Mouse (Mus musculus) heart, postnatal 14 days (tissue): ENCODE measurements at regions not wholly inside any gene's neighbourhood (a gene's known extent, or its start where the extent isn't known, plus 50 kb on each side); places are given as distances from the start of the nearest gene placed in this dataset.
"Not testable (repeated sequence)": the region's sequence is repeated elsewhere in the genome, so short reads cannot be mapped to it uniquely, and the experiment has no call there.

Experiments used
- DNase-seq, 2 experiments: peaks; one replicate each; pipeline ENCODE4 v3.0.0; 2021 to 2022
- intact Hi-C: fragments of 180-260 bp; cut with DNase I; formaldehyde crosslinking; loops from one replicate; pipeline ENCODE4 v1.15.1; 2025

GRCm38 (mm10) chr7:64005765-64006164 is 67.0 kb upstream of the Klf13 start:
- no peak for DNase-seq
- intact Hi-C loops = no loop called here

GRCm38 (mm10) chr7:64003904-64004303 is 65.2 kb upstream of the Klf13 start:
- intact Hi-C loops = no loop called here
- DNase-seq = no peak

GRCm38 (mm10) chr7:64001611-64002111 is 62.9 kb upstream of the Klf13 start:
- DNase-seq = peak in 1 of 2 experiments; percentile 17
- intact Hi-C loops = no loop called here

- peak; percentile 17 to 40 for DNase-seq
- intact Hi-C loops = loop anchor here (5.0 kb wide), 1 partner anchor 78 kb away; no protein-coding TSS in a partner anchor
Observed at GRCm38 (mm10) chr7:63998995-63999960, 60.6 kb upstream of the Klf13 start.

- intact Hi-C loops = loop anchor here (5.0 kb wide), 1 partner anchor 79 kb away; no protein-coding TSS in a partner anchor
- DNase-seq = no peak
Observed at GRCm38 (mm10) chr7:63997997-63998396, 59.3 kb upstream of the Klf13 start.

GRCm38 (mm10) chr7:63996581-63997098 is 57.9 kb upstream of the Klf13 start:
- intact Hi-C loops = loop anchor here (5.0 kb wide), 1 partner anchor 81 kb away; no protein-coding TSS in a partner anchor
- DNase-seq = no peak

- no peak for DNase-seq
- intact Hi-C loops = loop anchor here (5.0 kb wide), 1 partner anchor 82 kb away; no protein-coding TSS in a partner anchor
Observed at GRCm38 (mm10) chr7:63995255-63995980, 56.7 kb upstream of the Klf13 start.

- DNase-seq = not testable (repeated sequence)
- intact Hi-C loops = loop anchor here (5.0 kb wide), 1 partner anchor 83 kb away; no protein-coding TSS in a partner anchor
Observed at GRCm38 (mm10) chr7:63994769-63995168, 56.1 kb upstream of the Klf13 start.

- intact Hi-C loops = no loop called here
- DNase-seq = no peak
Observed at GRCm38 (mm10) chr7:63992155-63992554, 53.4 kb upstream of the Klf13 start.

- no peak for DNase-seq
- intact Hi-C loops = no loop called here
Observed at GRCm38 (mm10) chr7:63991085-63992010, 52.6 kb upstream of the Klf13 start.

GRCm38 (mm10) chr7:63990312-63991028 is 51.8 kb upstream of the Klf13 start:
- DNase-seq = no peak
- intact Hi-C loops = no loop called here

- intact Hi-C loops = no loop called here
- no peak for DNase-seq
Observed at GRCm38 (mm10) chr7:63989736-63990135, 51.0 kb upstream of the Klf13 start.
